Mouse (Mus musculus) thymus, postnatal 14 days (tissue): ENCODE data around the gene Atad2b.
"Not testable (repeated sequence)": the region's sequence is repeated elsewhere in the genome, so short reads cannot be mapped to it uniquely, and the experiment has no call there.

ENCODE experiments used
- DNase-seq: peaks from one replicate; pipeline ENCODE4 v3.0.0; 2021

Atad2b gene

DNA sequence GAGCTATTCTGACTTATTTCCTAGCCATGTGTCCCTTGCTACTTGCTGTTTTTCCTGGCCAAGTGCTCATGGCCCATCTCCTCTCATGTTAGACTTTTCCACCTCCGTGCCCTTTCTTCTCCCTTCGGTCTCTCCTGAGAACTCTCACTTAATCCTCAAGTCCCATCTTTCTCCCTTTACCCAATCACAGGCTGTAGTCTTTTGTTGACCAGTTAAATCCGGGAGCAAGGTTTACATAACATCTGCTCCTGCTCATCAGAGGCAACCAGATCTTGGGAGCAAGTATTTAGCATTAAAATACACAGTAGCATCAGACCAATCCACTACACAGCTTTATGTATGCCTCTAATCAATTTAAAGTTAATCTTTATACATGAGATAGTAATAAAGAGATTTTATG, 2.7 kb upstream of the Atad2b start:
- DNase-seq = no peak

DNA sequence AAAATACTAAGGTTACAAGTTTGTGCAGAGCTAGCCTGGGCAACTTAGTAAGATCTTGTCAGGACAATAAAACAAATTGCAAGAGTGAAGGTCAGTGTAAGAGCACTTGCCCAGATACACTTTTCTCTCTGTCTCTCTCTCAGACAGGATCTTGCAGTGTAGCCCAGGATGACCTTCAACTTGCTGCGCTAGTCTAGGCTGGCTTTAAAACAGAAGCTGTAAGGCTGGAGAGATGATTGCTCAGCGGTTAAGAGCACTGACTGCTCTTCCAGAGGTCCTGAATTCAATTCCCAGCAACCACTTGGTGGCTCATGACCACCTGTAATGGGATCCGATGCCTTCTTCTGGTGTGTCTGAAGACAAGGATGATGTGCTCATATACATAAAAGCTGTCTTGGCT, 2.2 kb upstream of the Atad2b start:
- DNase-seq = no peak

- DNase-seq = peak; percentile 70
These were observed 845 bp downstream of the Atad2b start for GRCm38 (mm10) chr12:4917805-4918591.

GRCm38 (mm10) chr12:4928197-4928596, 11.0 kb downstream of the Atad2b start:
- no peak for DNase-seq

DNA sequence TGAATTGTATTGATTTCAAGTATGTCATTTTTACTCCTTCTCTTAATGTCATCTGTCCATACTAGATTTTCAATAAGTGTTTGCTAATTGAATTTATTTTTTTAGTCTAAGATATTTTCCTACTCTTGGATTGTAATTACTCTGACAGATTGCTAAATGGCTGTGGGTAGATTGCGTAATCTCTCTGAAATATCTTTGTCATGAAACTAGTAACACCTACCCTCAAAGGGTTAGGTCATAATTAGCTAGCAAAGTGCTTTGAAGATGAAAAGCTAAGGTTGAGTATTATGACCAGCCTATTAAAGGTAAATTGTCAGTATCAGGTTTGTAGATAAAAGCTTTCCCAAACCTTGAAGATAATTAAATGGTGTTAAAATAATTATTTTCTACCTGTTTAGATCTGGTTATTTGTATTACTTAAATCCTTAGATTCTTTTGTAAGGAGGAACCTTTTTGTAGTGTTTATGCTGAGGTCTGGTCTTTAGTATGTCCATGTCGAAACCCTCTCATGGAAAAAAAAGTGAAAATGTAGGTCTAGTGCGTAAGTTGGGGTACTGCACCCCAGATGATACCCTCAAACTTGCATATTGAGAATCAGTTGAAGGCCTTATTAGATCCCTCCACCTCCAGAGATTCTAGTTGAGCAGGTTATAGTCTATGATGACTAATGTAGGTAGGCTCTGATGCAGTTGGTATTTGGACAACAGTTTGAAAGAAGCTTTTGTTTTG, 13.8 kb downstream of the Atad2b start:
- DNase-seq = no peak

- DNase-seq = no peak
These were observed 35.1 kb downstream of the Atad2b start for GRCm38 (mm10) chr12:4952272-4952671.

GRCm38 (mm10) chr12:4953156-4953555, 36.0 kb downstream of the Atad2b start:
- no peak for DNase-seq

DNA sequence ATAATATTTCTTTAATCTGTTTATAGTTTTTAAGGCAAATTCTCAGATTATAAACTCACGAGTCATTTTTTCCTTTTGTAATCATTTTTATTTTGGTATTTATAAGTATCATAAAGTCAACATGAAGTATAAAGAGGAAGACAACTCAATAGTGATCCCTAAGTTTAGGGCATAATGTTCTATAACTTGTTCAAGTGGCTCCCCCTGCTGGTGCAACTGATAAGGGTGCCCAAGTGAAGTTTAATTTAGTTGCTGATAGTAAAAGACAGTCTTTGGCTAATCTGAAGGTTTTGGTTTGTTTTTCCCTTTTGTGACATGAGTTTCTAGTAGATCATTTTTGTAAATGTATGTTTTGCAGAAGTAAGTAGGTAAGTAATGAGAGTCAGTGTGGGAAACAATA, 55.8 kb downstream of the Atad2b start:
- DNase-seq = peak; percentile 82

DNA sequence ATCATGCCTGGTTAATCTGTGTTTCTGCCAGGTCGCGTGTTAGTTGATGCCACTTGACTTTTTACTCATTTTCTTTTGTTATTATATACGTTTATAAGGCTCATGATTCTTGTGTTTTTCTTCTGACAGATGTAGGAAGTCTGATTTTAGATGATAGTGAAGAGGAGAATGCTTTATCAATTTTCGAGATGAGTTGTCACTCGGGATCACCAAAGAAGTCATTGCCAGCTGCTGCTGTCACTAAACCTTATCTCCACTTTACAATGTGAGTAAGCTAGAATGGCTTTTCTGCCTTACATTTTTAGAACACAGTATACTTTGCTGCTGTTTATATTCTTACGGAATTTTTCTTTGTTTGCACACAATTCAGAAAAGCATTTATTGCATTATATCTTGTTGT, 61.2 kb downstream of the Atad2b start:
- no peak for DNase-seq

DNA sequence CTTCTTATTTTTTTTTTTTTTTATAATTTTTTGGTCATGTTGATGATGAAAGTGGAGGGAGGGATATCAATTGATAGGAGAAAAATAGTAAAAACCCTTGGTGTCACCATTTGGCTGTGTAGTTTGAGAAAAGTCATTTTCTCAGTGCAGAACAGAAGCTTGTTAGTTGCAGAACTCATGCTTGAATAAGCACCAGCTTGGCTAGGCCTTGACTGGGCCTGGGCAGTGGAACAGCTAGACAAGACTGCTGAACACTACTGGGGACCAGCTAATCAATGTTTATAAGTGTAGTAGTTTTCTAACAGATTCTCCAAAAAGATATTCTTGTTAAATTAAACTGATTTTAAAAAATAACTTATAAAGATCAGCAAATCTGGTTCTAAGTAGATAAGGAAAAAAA, 79.8 kb downstream of the Atad2b start:
- no peak for DNase-seq

DNA sequence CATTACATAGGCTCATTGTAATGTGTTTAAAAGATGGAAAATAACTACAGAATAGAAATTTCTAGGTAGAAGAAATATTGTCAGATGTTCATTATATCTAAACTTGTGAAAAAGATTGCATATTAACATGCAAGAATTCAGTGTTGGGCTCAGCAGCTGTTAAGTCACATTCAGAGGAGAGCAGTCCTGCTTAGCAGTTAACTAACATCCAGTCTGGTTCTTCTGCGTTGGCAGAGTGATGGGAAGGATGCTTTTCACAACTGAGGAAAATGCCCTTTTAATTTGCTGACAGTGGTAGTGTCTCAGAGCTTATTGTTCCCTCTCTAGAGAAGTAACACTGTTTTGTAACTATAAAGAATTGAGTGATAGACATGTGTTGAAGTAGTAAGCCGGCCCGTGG, 88.2 kb downstream of the Atad2b start:
- DNase-seq = no peak

DNA sequence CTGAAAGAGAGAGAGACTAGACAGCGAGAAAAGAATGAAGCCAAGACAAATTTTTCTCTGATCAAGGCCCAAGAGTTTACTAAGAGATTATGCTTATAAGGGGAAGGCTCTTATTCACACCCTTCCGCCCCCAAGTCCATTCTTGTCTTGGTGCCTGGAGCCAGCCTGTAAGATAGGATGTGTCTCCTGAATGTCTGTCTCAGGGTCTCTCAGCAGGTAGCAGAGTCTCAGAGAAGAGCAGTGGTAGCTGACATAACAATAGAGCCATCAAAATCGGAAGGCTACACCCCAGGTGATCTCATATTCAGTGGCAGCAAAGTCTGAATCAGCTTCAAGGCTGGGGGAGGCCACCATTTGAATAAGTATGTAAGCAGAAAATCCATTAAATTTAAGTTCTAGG, 88.6 kb downstream of the Atad2b start:
- DNase-seq = not testable (repeated sequence)

DNA sequence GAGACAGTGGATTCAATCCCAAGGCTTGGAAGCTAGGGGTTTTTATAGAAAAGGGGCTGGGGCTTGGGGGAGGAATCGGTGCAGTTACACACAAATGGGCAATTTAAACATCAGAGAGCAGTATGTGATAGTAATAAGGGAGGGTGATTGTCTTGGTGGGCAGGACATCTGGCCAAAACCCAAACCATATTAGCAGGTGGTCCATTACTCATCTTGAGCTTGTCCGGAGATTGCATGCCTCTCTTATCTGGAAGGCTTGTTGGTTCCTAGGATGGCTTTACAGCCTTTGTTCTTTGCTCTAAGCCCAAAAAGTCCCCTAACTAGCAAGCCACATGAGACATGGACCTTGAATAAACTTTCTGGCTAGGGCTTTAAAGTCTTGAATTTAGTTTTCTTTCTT, 91.5 kb downstream of the Atad2b start:
- DNase-seq = not testable (repeated sequence)

DNA sequence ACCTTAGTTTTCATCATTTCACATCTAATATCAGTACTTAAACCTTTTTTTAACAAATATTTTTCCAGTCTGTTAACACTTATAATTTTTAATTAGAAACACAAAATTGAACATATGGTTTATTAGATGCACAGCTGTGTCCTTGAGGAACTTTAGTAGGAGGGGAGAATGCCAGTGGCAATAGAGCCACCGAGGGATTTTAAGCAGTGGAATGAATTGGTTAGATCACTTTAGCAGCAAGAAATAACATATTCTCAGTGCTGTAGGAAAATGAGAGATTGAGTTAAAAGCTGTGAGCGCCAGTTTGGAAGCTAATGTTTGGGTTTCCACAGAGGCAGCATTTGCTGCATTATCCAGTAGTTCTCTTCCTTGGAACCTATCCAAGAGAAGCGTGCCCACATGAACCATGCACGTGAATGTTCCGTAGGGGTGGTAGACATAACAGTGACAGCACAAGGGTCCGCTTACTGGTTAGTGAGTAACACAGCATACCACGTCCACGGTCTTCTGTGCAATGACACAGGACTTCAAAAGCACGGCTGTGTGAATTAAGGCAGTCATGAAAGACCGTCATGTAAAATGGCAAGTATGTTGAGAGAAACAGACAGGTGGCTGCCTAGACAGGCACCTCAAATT, 108.2 kb downstream of the Atad2b start:
- DNase-seq = no peak

DNA sequence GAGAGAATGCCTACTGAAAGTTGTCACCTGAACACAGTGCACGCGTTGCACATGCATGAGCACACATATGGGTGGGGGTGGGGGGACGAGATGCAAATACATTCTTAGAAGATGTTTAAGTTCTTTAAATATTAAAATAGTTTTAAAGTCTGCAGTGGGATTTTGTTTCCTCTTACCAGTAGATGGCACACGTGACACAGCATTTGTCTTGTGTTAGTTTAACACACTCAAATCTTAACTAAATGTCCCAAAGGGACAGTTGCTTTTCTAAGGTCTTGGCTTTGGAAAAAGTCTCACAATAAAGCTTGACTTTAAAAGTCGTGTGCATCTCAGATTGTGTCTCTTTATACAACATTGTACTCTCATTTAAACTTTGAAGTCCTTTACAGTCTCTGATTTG, 111.9 kb downstream of the Atad2b start:
- DNase-seq = no peak

DNA sequence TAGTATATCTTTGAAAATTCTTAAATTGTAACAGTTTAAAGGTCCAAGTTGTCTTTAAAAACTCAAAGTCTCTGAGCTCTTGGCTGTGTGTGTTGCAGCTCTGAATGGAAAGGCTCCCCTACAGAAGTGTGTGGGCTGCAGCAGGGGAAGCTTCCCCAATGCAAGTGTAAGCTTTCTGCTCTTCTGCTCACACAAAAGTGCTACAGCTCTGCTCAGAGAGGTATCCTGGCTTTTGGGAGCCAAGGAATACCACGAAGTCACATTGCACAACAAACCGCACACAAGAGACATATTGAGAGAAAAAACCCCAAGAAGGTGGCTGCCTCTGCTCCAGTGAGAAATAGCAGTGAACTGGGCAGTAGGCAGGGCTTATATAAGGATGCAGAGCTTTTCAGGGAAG, 120.9 kb downstream of the Atad2b start:
- no peak for DNase-seq

GRCm38 (mm10) chr12:5044141-5044540, 127.0 kb downstream of the Atad2b start:
- DNase-seq = no peak

- no peak for DNase-seq
These were observed 131.0 kb downstream of the Atad2b start for GRCm38 (mm10) chr12:5048104-5048503.

- DNase-seq = no peak
These were observed 150.4 kb downstream of the Atad2b start for GRCm38 (mm10) chr12:5067590-5067989.

- no peak for DNase-seq
These were observed 153.0 kb downstream of the Atad2b start for GRCm38 (mm10) chr12:5070131-5070530.

DNA sequence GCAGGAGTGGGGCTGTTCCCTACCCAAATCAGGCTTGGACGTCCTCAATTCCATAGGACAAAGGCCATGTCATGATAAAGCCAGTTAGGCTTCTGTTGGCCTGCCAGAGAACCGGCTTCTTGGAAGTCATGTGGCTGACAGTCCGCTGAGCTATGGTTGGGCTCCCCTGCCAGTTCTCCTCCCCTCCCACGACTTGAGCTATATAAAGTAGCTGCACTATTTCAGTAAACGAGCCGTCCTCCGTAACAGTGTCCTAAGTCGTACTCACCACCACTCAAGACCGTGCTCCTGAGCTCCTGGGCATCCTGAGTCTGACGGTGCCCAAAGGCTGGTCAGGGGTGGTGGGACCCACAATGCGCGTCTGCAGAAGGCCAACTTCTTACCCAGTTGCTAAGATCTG, 156.0 kb downstream of the Atad2b start:
- DNase-seq = no peak

- DNase-seq = no peak
These were observed 164.3 kb downstream of the Atad2b start for GRCm38 (mm10) chr12:5081480-5081879.

- DNase-seq = no peak
These were observed 167.6 kb downstream of the Atad2b start for GRCm38 (mm10) chr12:5084714-5085113.
